In the genomic region with DNA sequence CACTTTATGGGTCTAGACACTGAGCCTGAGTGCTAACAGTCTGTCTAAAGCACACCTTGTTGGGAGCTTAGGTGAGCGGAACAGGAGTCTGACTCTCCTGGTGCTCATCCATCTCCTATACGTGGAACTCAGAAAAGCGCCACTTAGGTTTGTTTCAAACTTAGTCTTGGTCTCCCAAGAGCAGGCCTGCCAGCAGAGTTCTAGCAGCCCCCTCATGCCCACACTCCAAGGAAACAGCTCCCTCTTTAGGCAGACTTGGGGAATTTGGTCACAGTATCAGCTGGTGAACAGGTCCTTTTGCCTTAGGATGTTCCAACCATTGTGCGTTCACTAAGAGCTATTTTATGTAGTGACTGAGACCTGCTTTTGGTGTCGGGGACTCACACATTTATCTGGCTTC, we compare ENCODE assay signal across 9 mouse cellular contexts.
A peak's percentile ranks its signal among the peaks of the same experiment; 100 is the strongest.
DNase-seq lines count a peak whose midpoint lies in the region; ATAC-seq and TF ChIP-seq lines count a peak whose summit lies in the region.
"Had no signal": no experiment of that assay in that cellular context is flagged by ENCODE, and none has a peak within 500 bp of the region (broad histone marks: within the 10 kb centered on the region; RNA-seq: fewer than 3 reads in every experiment).

No protein-coding gene starts in this region.

- H3K4me1 ChIP-seq in heart, postnatal 0 days (ENCODE audit: control insufficient read depth, insufficient read depth), result no peaks in the 10 kb centered on the region
- no peaks in the 10 kb centered on the region for H3K4me1 ChIP-seq in heart, embryonic 11.5 days (ENCODE audit: control insufficient read depth, insufficient read depth, low read length)
- H3K4me1 ChIP-seq: stomach, embryonic 15.5 days had no signal

- peak; percentile 88 for TF ChIP-seq CTCF in heart, postnatal 0 days (IDR thresholded peaks at IDR 0.05; ENCODE audit: low read depth)

- peak; percentile 57 for DNase-seq in heart, postnatal 0 days (ENCODE audit: low spot score)
- DNase-seq in testis, postnatal 14 days (ENCODE audit: low spot score), result peak; percentile 9
- no peak for DNase-seq in testis, postnatal 10 days (ENCODE audit: low spot score)
- peak; percentile 22 to 43 for DNase-seq in lung, postnatal 4 days
- peak; percentile 6 to 46 for DNase-seq in thymus, postnatal 10 days (ENCODE audit: low spot score in 2 of 2)
- DNase-seq in urinary bladder, adult 18-20 months (ENCODE audit: low spot score in 2 of 2), result no peak

- H3K4me2 ChIP-seq in heart, postnatal 0 days (ENCODE audit: low read depth, low read length), result no peak overlapping the region
- no peak overlapping the region for H3K4me2 ChIP-seq in heart, embryonic 11.5 days
- H3K4me2 ChIP-seq: stomach, embryonic 15.5 days had no signal

- H3K36me3 ChIP-seq in heart, postnatal 0 days (replicated peaks; ENCODE audit: control insufficient read depth, insufficient read depth, low read length), result no peaks in the 10 kb centered on the region
- no peaks in the 10 kb centered on the region for H3K36me3 ChIP-seq in heart, embryonic 11.5 days (ENCODE audit: control insufficient read depth, insufficient read depth, low read length)
- H3K36me3 ChIP-seq: stomach, embryonic 15.5 days had no signal

- no peaks in the 10 kb centered on the region for H3K9me3 ChIP-seq in heart, postnatal 0 days (replicated peaks; ENCODE audit: control insufficient read depth, low read length)
- H3K9me3 ChIP-seq in heart, embryonic 11.5 days (replicated peaks; ENCODE audit: control insufficient read depth, low read length), result no peaks in the 10 kb centered on the region
- H3K9me3 ChIP-seq: stomach, embryonic 15.5 days had no signal

- TF ChIP-seq EP300 in heart, postnatal 0 days (IDR thresholded peaks at IDR 0.05; ENCODE audit: low read depth), result no peak

- ATAC-seq in heart, postnatal 0 days (ENCODE audit: insufficient read depth, low read depth), result peak; percentile 44; the same call in 1 of the 2 replicates
- no peak for ATAC-seq in heart, embryonic 11.5 days (replicated peaks; ENCODE audit: insufficient number of reproducible peaks, low FRiP score, low TSS enrichment)
- ATAC-seq in hematopoietic stem cell, adult 5-6 weeks (replicated peaks in 1 of 2; ENCODE audit: insufficient read depth in 1 of 2, low FRiP score in 2 of 2, low TSS enrichment in 1 of 2, low read depth in 1 of 2, poor library complexity in 2 of 2, severe bottlenecking in 2 of 2), result peak; percentile 39 to 67; a peak in 3 of 4 replicates

- 33% methylated on average over 5 of the region's 5 CpGs for WGBS in heart, postnatal 0 days
- WGBS in heart, embryonic 11.5 days (ENCODE audit: insufficient replicate concordance), result 45% methylated on average over 5 of the region's 5 CpGs

- no peak overlapping the region for H3K4me3 ChIP-seq in heart, postnatal 0 days (ENCODE audit: low read depth, low read length)
- no peak overlapping the region for H3K4me3 ChIP-seq in heart, embryonic 11.5 days (ENCODE audit: low read depth, low read length)
- H3K4me3 ChIP-seq: stomach, embryonic 15.5 days had no signal

- H3K27ac ChIP-seq in heart, postnatal 0 days (ENCODE audit: low read depth), result no peak overlapping the region
- no peak overlapping the region for H3K27ac ChIP-seq in heart, embryonic 11.5 days (ENCODE audit: low read depth, low read length)
- H3K27ac ChIP-seq: stomach, embryonic 15.5 days had no signal

- H3K9ac ChIP-seq in heart, postnatal 0 days (replicated peaks; ENCODE audit: low read depth, low read length), result no peak overlapping the region
- H3K9ac ChIP-seq in heart, embryonic 11.5 days (ENCODE audit: low read depth, low read length), result no peak overlapping the region
- H3K9ac ChIP-seq: stomach, embryonic 15.5 days had no signal

- 0 out of 2 replicates have a peak, but pooled peaks cover 14% of the 10 kb centered on the region for H3K27me3 ChIP-seq in heart, postnatal 0 days (ENCODE audit: control insufficient read depth, insufficient read depth, low read length)
- H3K27me3 ChIP-seq in heart, embryonic 11.5 days (ENCODE audit: control insufficient read depth, insufficient read depth, low read length), result peaks cover 2% of the 10 kb centered on the region; the same call in 1 of the 2 replicates
- H3K27me3 ChIP-seq: stomach, embryonic 15.5 days had no signal

Comparison
In these comparisons a context has a peak if more than half of its experiments do, and no peak if none do; other contexts are left out.
1. DNase-seq: peak in heart, postnatal 0 days (single experiment), testis, postnatal 14 days (single experiment), lung, postnatal 4 days (2 of 2) and thymus, postnatal 10 days (2 of 2); none in testis, postnatal 10 days (single experiment) and urinary bladder, adult 18-20 months (0 of 2).